Mouse (Mus musculus) liver, postnatal 0 days (tissue): ENCODE results near the gene Ubl3.

Experiments used
- CTCF ChIP-seq: sonication (generic); IDR thresholded peaks from 2 replicates; pipeline ENCODE4 v1.5.1; 2016; ENCODE audit warnings: antibody characterized with exemption, low read depth
- EP300 ChIP-seq: IDR thresholded peaks from 2 replicates; pipeline ENCODE4 v1.6.1; 2016; ENCODE audit warnings: antibody characterized with exemption, low read depth, mild to moderate bottlenecking

DNA sequence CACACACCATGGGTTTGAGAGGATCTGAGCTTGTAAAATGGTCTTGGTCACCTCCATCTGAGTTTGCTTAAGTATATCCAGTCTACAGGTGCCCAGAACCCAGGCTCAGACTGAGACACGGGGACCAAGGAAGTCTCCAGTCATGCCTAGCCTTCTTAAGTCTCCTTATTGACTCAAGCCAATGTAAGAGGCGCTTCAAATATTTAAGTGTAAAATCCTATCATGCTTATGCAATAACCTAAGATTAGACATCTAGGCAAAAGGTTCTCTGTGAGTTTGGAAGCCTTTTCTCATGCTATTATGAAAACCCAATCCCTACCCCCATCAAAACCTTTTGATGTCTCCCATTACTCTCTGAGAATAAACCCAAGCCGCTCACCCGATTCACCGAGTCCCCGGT lies 5.9 kb upstream of the Ubl3 start:
- TF ChIP-seq CTCF: no peak
- TF ChIP-seq EP300: no peak
